Mouse (Mus musculus) hindbrain, postnatal 0 days (tissue): Measurements from ENCODE around the gene Atp1b2. TPM values are rescaled to one million over a fixed set of nuclear protein-coding genes. Genes with fewer than 3 reads are reported as not detected.

ENCODE experiments used
- ATAC-seq: fragments of 200-750 bp; cut with Nextera tagmentation; 2 replicates; pipeline ENCODE4 v1.8.0; 2017; ENCODE audit warnings: mild to moderate bottlenecking, moderate TSS enrichment, moderate library complexity
- DNase-seq: peaks from one replicate; pipeline ENCODE4 v3.0.0-alpha.2; 2015; ENCODE audit warnings: low spot score
- H3K27ac ChIP-seq: fragments of 300-500 bp; sonication (generic); 2 replicates; pipeline ENCODE4 v1.5.1; 2014; ENCODE audit warnings: mild to moderate bottlenecking
- H3K27me3 ChIP-seq: fragments of 300-500 bp; sonication (generic); 2 replicates; pipeline ENCODE4 v1.6.1; 2014; ENCODE audit warnings: low read length, mixed read lengths; ENCODE audit not compliant: insufficient read depth
- H3K36me3 ChIP-seq: fragments of 300-500 bp; sonication (generic); 2 replicates; pipeline ENCODE4 v1.6.1; 2014; ENCODE audit warnings: low read length, mixed read lengths; ENCODE audit not compliant: insufficient read depth
- H3K4me1 ChIP-seq: fragments of 300-500 bp; sonication (generic); 2 replicates; pipeline ENCODE4 v1.6.1; 2014; ENCODE audit warnings: antibody characterized with exemption, low read length, mixed read lengths; ENCODE audit not compliant: insufficient read depth
- H3K4me2 ChIP-seq: fragments of 300-500 bp; sonication (generic); 2 replicates; pipeline ENCODE4 v1.6.1; 2014; ENCODE audit warnings: low read depth, mild to moderate bottlenecking, low read length, moderate library complexity, mixed read lengths
- H3K4me3 ChIP-seq: fragments of 300-500 bp; sonication (generic); 2 replicates; pipeline ENCODE4 v1.5.1; 2014; ENCODE audit warnings: low read length
- H3K9ac ChIP-seq: fragments of 300-500 bp; sonication (generic); replicated peaks from 2 replicates; pipeline ENCODE4 v1.6.1; 2014; ENCODE audit warnings: mild to moderate bottlenecking, low read length, moderate library complexity, mixed read lengths
- H3K9me3 ChIP-seq: fragments of 300-500 bp; sonication (generic); 2 replicates; pipeline ENCODE4 v1.6.1; 2016; ENCODE audit warnings: low read length, mixed read lengths
- CTCF ChIP-seq: IDR thresholded peaks from 2 replicates; pipeline ENCODE4 v1.5.1; 2016; ENCODE audit warnings: antibody characterized with exemption, control low read depth, low read depth
- WGBS: fragments of 180-500 bp; shearing (Covaris S2); extraction: QIAGEN DNeasy Blood & Tissue Kit; methylation state at CpG from one replicate; pipeline ENCODE4 v1.1.7; 2014; 5-methylcytosine and 5-hydroxymethylcytosine counted together
- polyA plus RNA-seq: library from polyadenylated mRNA; unstranded; fragments of >200 nt; fragmentation: Nextera tagmentation; extraction: Ambion mirVana; gene quantifications from 2 replicates; pipeline ENCODE4 v1.2.1, GENCODE M21; 2015
- total RNA-seq: library from RNA; depleted of rRNA; stranded (reverse); fragments of >200 nt; gene quantifications from 2 replicates; pipeline ENCODE4 v1.2.3, GENCODE M21; 2014

The Atp1b2 gene
- total and polyA plus RNA-seq, 2 experiments from 2014 or later = 157 to 210 TPM

- Histone ChIP-seq H3K4me1 (peaks cover 28% of the 10 kb centered on the region), H3K27ac (peak overlapping the region; percentile 95; the same call in 1 of the 2 replicates), H3K9me3 (no peaks in the 10 kb centered on the region), H3K4me2 (peak overlapping the region; percentile 72), H3K9ac (0 out of 2 replicates have a peak overlapping the region, but pooled peaks have one; percentile 7), H3K27me3 (no peaks in the 10 kb centered on the region), H3K4me3 (peak overlapping the region; percentile 95), H3K36me3 (peaks cover 11% of the 10 kb centered on the region; the same call in 1 of the 2 replicates)
- ATAC-seq (no peak), DNase-seq (no peak)
- TF ChIP-seq CTCF = no peak
- 72% methylated on average over 8 of the region's 8 CpGs for WGBS
Observed at GRCm38 (mm10) chr11:69603516-69603915, 2.2 kb downstream of the Atp1b2 start.

- H3K9ac ChIP-seq = no peak overlapping the region
- 59% methylated on average over 3 of the region's 3 CpGs for WGBS
- peak; percentile 13 for DNase-seq
- H3K4me1 ChIP-seq = peaks cover 28% of the 10 kb centered on the region
- peaks cover 11% of the 10 kb centered on the region; the same call in 1 of the 2 replicates for H3K36me3 ChIP-seq
- no peaks in the 10 kb centered on the region for H3K9me3 ChIP-seq
- no peaks in the 10 kb centered on the region for H3K27me3 ChIP-seq
- ATAC-seq = no peak
- H3K4me3 ChIP-seq = no peak overlapping the region
- no peak overlapping the region for H3K4me2 ChIP-seq
- TF ChIP-seq CTCF = no peak
- no peak overlapping the region for H3K27ac ChIP-seq
Observed at GRCm38 (mm10) chr11:69601768-69602167, 4.0 kb downstream of the Atp1b2 start.

GRCm38 (mm10) chr11:69600098-69600497 is 5.6 kb downstream of the Atp1b2 start:
- DNase-seq (peak; percentile 80), ATAC-seq (peak; percentile 77)
- H3K36me3 ChIP-seq = peaks cover 11% of the 10 kb centered on the region; the same call in 1 of the 2 replicates
- no peaks in the 10 kb centered on the region for H3K9me3 ChIP-seq
- no peaks in the 10 kb centered on the region for H3K27me3 ChIP-seq
- H3K4me2 ChIP-seq = peak overlapping the region; percentile 34
- H3K27ac ChIP-seq = peak overlapping the region; percentile 76
- no peak overlapping the region for H3K4me3 ChIP-seq
- TF ChIP-seq CTCF = no peak
- 10% methylated on average over 6 of the region's 6 CpGs for WGBS
- H3K9ac ChIP-seq = peak overlapping the region; percentile 25; the same call in 1 of the 2 replicates
- H3K4me1 ChIP-seq = peaks cover 28% of the 10 kb centered on the region

GRCm38 (mm10) chr11:69599436-69599835 is 6.3 kb downstream of the Atp1b2 start:
- H3K27ac ChIP-seq = peak overlapping the region; percentile 76

GRCm38 (mm10) chr11:69594853-69595252 is 10.9 kb downstream of the Atp1b2 start:
- Histone ChIP-seq H3K27ac (no peak overlapping the region), H3K4me1 (no peaks in the 10 kb centered on the region), H3K27me3 (no peaks in the 10 kb centered on the region), H3K4me3 (no peak overlapping the region), H3K9ac (no peak overlapping the region), H3K4me2 (no peak overlapping the region), H3K36me3 (peaks cover 4% of the 10 kb centered on the region; the same call in 1 of the 2 replicates), H3K9me3 (no peaks in the 10 kb centered on the region)
- DNase-seq = no peak
- WGBS = 96% methylated on average over 6 of the region's 6 CpGs
- ATAC-seq = no peak
- no peak for TF ChIP-seq CTCF

More at GRCm38 (mm10) chr11:69599436-69599835, 6.3 kb downstream of the Atp1b2 start:
- H3K9me3 ChIP-seq = no peaks in the 10 kb centered on the region
- no peaks in the 10 kb centered on the region for H3K27me3 ChIP-seq
- peaks cover 28% of the 10 kb centered on the region for H3K4me1 ChIP-seq
- no peak overlapping the region for H3K4me3 ChIP-seq
- ATAC-seq (no peak), DNase-seq (no peak)
- no peak for TF ChIP-seq CTCF
- H3K36me3 ChIP-seq = peaks cover 11% of the 10 kb centered on the region; the same call in 1 of the 2 replicates
- peak overlapping the region; percentile 34 for H3K4me2 ChIP-seq
- peak overlapping the region; percentile 25; the same call in 1 of the 2 replicates for H3K9ac ChIP-seq
- WGBS = 10% methylated on average over 9 of the region's 9 CpGs

- H3K4me2 ChIP-seq = no peak overlapping the region
- no peaks in the 10 kb centered on the region for H3K4me1 ChIP-seq
- TF ChIP-seq CTCF = no peak
- no peaks in the 10 kb centered on the region for H3K27me3 ChIP-seq
- H3K9me3 ChIP-seq = no peaks in the 10 kb centered on the region
- WGBS = 82% methylated on average over 4 of the region's 4 CpGs
- DNase-seq = no peak
- no peak overlapping the region for H3K4me3 ChIP-seq
- no peak overlapping the region for H3K9ac ChIP-seq
- ATAC-seq = no peak
- peak overlapping the region; percentile 67; the same call in 1 of the 2 replicates for H3K27ac ChIP-seq
- peaks cover 19% of the 10 kb centered on the region for H3K36me3 ChIP-seq
Observed at GRCm38 (mm10) chr11:69592799-69593198, 12.9 kb downstream of the Atp1b2 start.
